Mouse (Mus musculus) lung, adult 2 months (tissue): ENCODE results near the gene Tnfrsf23.

Experiments
- CTCF ChIP-seq: fragments of 200-500 bp; IDR thresholded peaks from 2 replicates; pipeline ENCODE4 v1.5.1; 2011; ENCODE audit warnings: mild to moderate bottlenecking, low read length, control low read depth; ENCODE audit not compliant: insufficient read depth
- POLR2A ChIP-seq: fragments of 200-500 bp; IDR thresholded peaks from 2 replicates; pipeline ENCODE4 v1.6.1; 2011; ENCODE audit warnings: low read depth, mild to moderate bottlenecking, control low read depth, low read length, borderline replicate concordance; ENCODE audit errors: extremely low read depth

DNA sequence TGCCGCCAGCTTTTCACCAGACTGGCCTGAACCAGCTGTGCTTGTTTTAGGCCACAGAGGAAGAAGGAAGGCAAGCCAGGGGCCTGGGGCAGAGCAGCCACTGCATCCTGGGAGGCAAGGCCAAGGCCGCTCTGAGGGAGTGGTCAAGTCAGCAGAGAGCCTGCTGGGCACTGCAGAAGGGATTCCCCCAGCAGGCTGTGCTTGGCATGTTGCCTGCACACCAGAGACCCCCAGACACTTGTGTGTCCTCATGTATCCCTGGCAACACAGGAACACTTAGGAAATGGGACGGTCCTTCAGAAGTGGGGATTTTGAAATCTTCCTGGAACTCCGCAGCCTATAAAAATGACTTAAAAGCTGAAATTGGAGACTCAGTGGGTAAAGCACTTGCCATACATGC lies 26.4 kb upstream of the Tnfrsf23 start:
- TF ChIP-seq POLR2A (no peak), CTCF (no peak)
